Mouse (Mus musculus) CH12.LX (cell line): ENCODE data around the gene Rasip1.

ENCODE experiments used
- CTCF ChIP-seq, 2 experiments: IDR thresholded peaks in 1 of 2; conservative IDR thresholded peaks in 1 of 2; 2 replicates each; pipeline ENCODE4 v1.5.1; 2011 to 2012; ENCODE audit warnings: low read depth in 2 of 2, low read length in 2 of 2, improper control_type of control experiment in 1 of 2, inconsistent platforms in 1 of 2, mild to moderate bottlenecking in 1 of 2, moderate library complexity in 1 of 2
- ELF1 ChIP-seq: IDR thresholded peaks from 2 replicates; pipeline ENCODE4 v1.6.1; 2014; ENCODE audit warnings: low read depth, mild to moderate bottlenecking, inconsistent platforms, low read length, improper control_type of control experiment
- EP300 ChIP-seq: IDR thresholded peaks from 2 replicates; pipeline ENCODE4 v1.6.1; 2011; ENCODE audit warnings: low read length, improper control_type of control experiment
- KAT2A ChIP-seq: IDR thresholded peaks from 2 replicates; pipeline ENCODE4 v1.6.1; 2012; ENCODE audit warnings: low read length, improper control_type of control experiment, inconsistent platforms; ENCODE audit not compliant: insufficient replicate concordance
- NRF1 ChIP-seq: IDR thresholded peaks from 2 replicates; pipeline ENCODE4 v1.6.1; 2014; ENCODE audit warnings: low read depth, mild to moderate bottlenecking, inconsistent platforms, low read length, improper control_type of control experiment, moderate library complexity
- POLR2A ChIP-seq: IDR thresholded peaks from 2 replicates; pipeline ENCODE4 v1.6.1; 2011; ENCODE audit warnings: low read depth, mild to moderate bottlenecking, improper control_type of control experiment, low read length
- POLR2AphosphoS2 ChIP-seq: IDR thresholded peaks from 2 replicates; pipeline ENCODE4 v1.6.1; 2011; ENCODE audit warnings: low read depth, low read length, improper control_type of control experiment
- SIN3A ChIP-seq: IDR thresholded peaks from 2 replicates; pipeline ENCODE4 v1.6.1; 2012; ENCODE audit warnings: low read length, improper control_type of control experiment, inconsistent platforms
- TCF12 ChIP-seq: IDR thresholded peaks from 2 replicates; pipeline ENCODE4 v1.6.1; 2014; ENCODE audit warnings: low read depth, mild to moderate bottlenecking, inconsistent platforms, low read length, improper control_type of control experiment

DNA sequence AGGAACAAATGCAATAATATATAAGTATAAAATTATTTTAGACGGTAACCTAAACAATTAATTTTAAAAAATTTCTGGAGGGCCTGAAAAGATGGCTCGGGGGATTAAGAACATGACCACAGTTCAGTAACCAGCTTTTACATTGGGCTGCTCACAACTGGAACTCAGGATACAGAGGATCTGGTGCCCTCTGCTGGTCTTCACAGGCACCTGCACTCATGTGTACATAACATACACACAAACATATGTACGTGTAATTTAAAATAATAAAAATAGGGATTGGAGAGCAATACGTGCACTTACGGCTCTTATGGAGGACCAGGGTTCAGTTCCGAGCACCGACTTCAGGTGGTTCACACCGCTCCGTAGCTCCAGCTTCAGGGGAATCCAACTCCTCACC is 41.6 kb downstream of the Rasip1 start:
- TF ChIP-seq CTCF (conservative IDR thresholded peaks at IDR 0.05 in 1 of 2, IDR thresholded peaks at IDR 0.05 in 1 of 2; ENCODE audit: low read depth in 2 of 2, low read length in 2 of 2) = peak; percentile 9 to 47; a peak in 2 of 4 replicates
- TF ChIP-seq NRF1 = no peak
- no peak for TF ChIP-seq POLR2A
- TF ChIP-seq SIN3A = no peak
- no peak for TF ChIP-seq POLR2AphosphoS2
- TF ChIP-seq TCF12 = no peak
- no peak for TF ChIP-seq ELF1
- no peak for TF ChIP-seq KAT2A
- no peak for TF ChIP-seq EP300
